Mouse (Mus musculus) lung, postnatal 0 days (tissue): ENCODE results near the gene Plxdc2. TPM values are rescaled to one million over a fixed set of nuclear protein-coding genes. Genes with fewer than 3 reads are reported as not detected.
"Not testable (repeated sequence)": the region's sequence is repeated elsewhere in the genome, so short reads cannot be mapped to it uniquely, and the experiment has no call there.

Experiments
- ATAC-seq: fragments of 200-750 bp; cut with Nextera tagmentation; 2 replicates; pipeline ENCODE4 v1.8.0; 2017; ENCODE audit warnings: moderate library complexity
- DNase-seq: peaks from one replicate; pipeline ENCODE4 v3.0.0-alpha.2; 2016; ENCODE audit warnings: low spot score
- H3K27ac ChIP-seq: fragments of 300-500 bp; sonication (generic); 2 replicates; pipeline ENCODE4 v1.5.1; 2014; ENCODE audit warnings: antibody characterized with exemption, mild to moderate bottlenecking, low read length, mixed read lengths
- H3K27me3 ChIP-seq: fragments of 300-500 bp; sonication (generic); replicated peaks from 2 replicates; pipeline ENCODE4 v1.6.1; 2014; ENCODE audit warnings: low read length, mixed read lengths; ENCODE audit not compliant: insufficient read depth
- H3K36me3 ChIP-seq: fragments of 300-500 bp; sonication (generic); 2 replicates; pipeline ENCODE4 v1.6.1; 2014; ENCODE audit warnings: low read length, mixed read lengths; ENCODE audit not compliant: insufficient read depth
- H3K4me1 ChIP-seq: fragments of 300-500 bp; sonication (generic); 2 replicates; pipeline ENCODE4 v1.6.1; 2014; ENCODE audit warnings: antibody characterized with exemption, low read depth, low read length, mixed read lengths; ENCODE audit not compliant: insufficient read depth
- H3K4me2 ChIP-seq: fragments of 300-500 bp; sonication (generic); replicated peaks from 2 replicates; pipeline ENCODE4 v1.6.1; 2014; ENCODE audit warnings: low read depth, mild to moderate bottlenecking, low read length, moderate library complexity, mixed read lengths
- H3K4me3 ChIP-seq: fragments of 300-500 bp; sonication (generic); 2 replicates; pipeline ENCODE4 v1.5.1; 2014; ENCODE audit warnings: low read depth, low read length
- H3K9ac ChIP-seq: fragments of 300-500 bp; sonication (generic); replicated peaks from 2 replicates; pipeline ENCODE4 v1.6.1; 2014; ENCODE audit warnings: low read depth, mild to moderate bottlenecking
- H3K9me3 ChIP-seq: fragments of 300-500 bp; sonication (generic); 2 replicates; pipeline ENCODE4 v1.6.1; 2016; ENCODE audit warnings: low read length, mixed read lengths
- CTCF ChIP-seq: IDR thresholded peaks from 2 replicates; pipeline ENCODE4 v1.5.1; 2016; ENCODE audit warnings: antibody characterized with exemption, mild to moderate bottlenecking
- EP300 ChIP-seq: IDR thresholded peaks from 2 replicates; pipeline ENCODE4 v1.6.1; 2016; ENCODE audit warnings: antibody characterized with exemption, mild to moderate bottlenecking, control low read depth
- WGBS: fragments of 180-500 bp; shearing (Covaris S2); extraction: QIAGEN DNeasy Blood & Tissue Kit; methylation state at CpG from one replicate; pipeline ENCODE4 v1.1.7; 2014; 5-methylcytosine and 5-hydroxymethylcytosine counted together
- polyA plus RNA-seq: library from polyadenylated mRNA; unstranded; fragments of >200 nt; fragmentation: Nextera tagmentation; extraction: Ambion mirVana; gene quantifications from 2 replicates; pipeline ENCODE4 v1.2.1, GENCODE M21; 2015

Plxdc2 gene
- polyA plus RNA-seq, 1 experiment from 2014 or later, result 113 TPM

GRCm38 (mm10) chr2:16734381-16734780 lies 378.3 kb downstream of the Plxdc2 start:
- no peak overlapping the region for H3K4me3 ChIP-seq
- DNase-seq, result no peak
- 68% methylated on average over 2 of the region's 2 CpGs for WGBS
- H3K9me3 ChIP-seq, result no peaks in the 10 kb centered on the region
- no peak overlapping the region for H3K27ac ChIP-seq
- H3K4me2 ChIP-seq, result no peak overlapping the region
- no peaks in the 10 kb centered on the region for H3K27me3 ChIP-seq
- H3K36me3 ChIP-seq, result no peaks in the 10 kb centered on the region
- ATAC-seq, result no peak
- no peaks in the 10 kb centered on the region for H3K4me1 ChIP-seq
- no peak overlapping the region for H3K9ac ChIP-seq
- no peak for TF ChIP-seq CTCF
- TF ChIP-seq EP300, result no peak

- WGBS, result 11% methylated on average over 8 of the region's 8 CpGs
- Histone ChIP-seq H3K27me3 (no peaks in the 10 kb centered on the region), H3K27ac (no peak overlapping the region), H3K9ac (no peak overlapping the region), H3K4me1 (no peaks in the 10 kb centered on the region), H3K4me3 (no peak overlapping the region), H3K36me3 (no peaks in the 10 kb centered on the region), H3K4me2 (no peak overlapping the region), H3K9me3 (no peaks in the 10 kb centered on the region)
- no peak for TF ChIP-seq CTCF
- TF ChIP-seq EP300, result no peak
- DNase-seq (peak; percentile 44), ATAC-seq (peak; percentile 35; the same call in 1 of the 2 replicates)
Observed at GRCm38 (mm10) chr2:16738241-16738640, 382.1 kb downstream of the Plxdc2 start.

GRCm38 (mm10) chr2:16741813-16742212 lies 385.7 kb downstream of the Plxdc2 start:
- TF ChIP-seq CTCF (no peak), EP300 (no peak)
- Histone ChIP-seq H3K27me3 (no peaks in the 10 kb centered on the region), H3K4me2 (no peak overlapping the region), H3K9me3 (no peaks in the 10 kb centered on the region), H3K27ac (no peak overlapping the region), H3K4me1 (0 out of 2 replicates have a peak, but pooled peaks cover 2% of the 10 kb centered on the region), H3K9ac (no peak overlapping the region), H3K4me3 (no peak overlapping the region), H3K36me3 (no peaks in the 10 kb centered on the region)
- WGBS, result 91% methylated on average over 3 of the region's 3 CpGs
- ATAC-seq (no peak), DNase-seq (no peak)

GRCm38 (mm10) chr2:16743568-16743967 lies 387.5 kb downstream of the Plxdc2 start:
- no peak overlapping the region for H3K4me3 ChIP-seq
- DNase-seq (no peak), ATAC-seq (no peak)
- H3K27ac ChIP-seq, result no peak overlapping the region
- no peak for TF ChIP-seq CTCF
- no peak for TF ChIP-seq EP300
- H3K4me1 ChIP-seq, result 0 out of 2 replicates have a peak, but pooled peaks cover 2% of the 10 kb centered on the region
- H3K36me3 ChIP-seq, result no peaks in the 10 kb centered on the region
- no peaks in the 10 kb centered on the region for H3K27me3 ChIP-seq
- H3K4me2 ChIP-seq, result no peak overlapping the region
- no peaks in the 10 kb centered on the region for H3K9me3 ChIP-seq
- no peak overlapping the region for H3K9ac ChIP-seq
- 14% methylated on average over 3 of the region's 3 CpGs for WGBS

GRCm38 (mm10) chr2:16749302-16749909 lies 393.3 kb downstream of the Plxdc2 start:
- Histone ChIP-seq H3K27ac (no peak overlapping the region), H3K4me1 (0 out of 2 replicates have a peak, but pooled peaks cover 2% of the 10 kb centered on the region), H3K4me3 (no peak overlapping the region), H3K9me3 (no peaks in the 10 kb centered on the region), H3K9ac (no peak overlapping the region), H3K4me2 (no peak overlapping the region), H3K36me3 (no peaks in the 10 kb centered on the region), H3K27me3 (no peaks in the 10 kb centered on the region)
- WGBS, result 72% methylated on average over 4 of the region's 4 CpGs
- no peak for TF ChIP-seq EP300
- no peak for TF ChIP-seq CTCF
- DNase-seq (no peak), ATAC-seq (no peak)

- no peak for TF ChIP-seq CTCF
- peak; percentile 62; the same call in 1 of the 2 replicates for TF ChIP-seq EP300
- no peaks in the 10 kb centered on the region for H3K9me3 ChIP-seq
- no peak overlapping the region for H3K4me2 ChIP-seq
- no peak overlapping the region for H3K4me3 ChIP-seq
- H3K9ac ChIP-seq, result no peak overlapping the region
- peak; percentile 64 for ATAC-seq
- no peaks in the 10 kb centered on the region for H3K4me1 ChIP-seq
- DNase-seq, result peak; percentile 73
- H3K36me3 ChIP-seq, result no peaks in the 10 kb centered on the region
- H3K27ac ChIP-seq, result no peak overlapping the region
- WGBS, result 40% methylated on average over 2 of the region's 2 CpGs
- H3K27me3 ChIP-seq, result no peaks in the 10 kb centered on the region
Observed at GRCm38 (mm10) chr2:16757158-16757557, 401.1 kb downstream of the Plxdc2 start.

GRCm38 (mm10) chr2:16759766-16760165 lies 403.7 kb downstream of the Plxdc2 start:
- ATAC-seq (no peak), DNase-seq (no peak)
- 91% methylated on average over 2 of the region's 2 CpGs for WGBS
- H3K27me3 ChIP-seq, result no peaks in the 10 kb centered on the region
- H3K4me2 ChIP-seq, result no peak overlapping the region
- H3K4me1 ChIP-seq, result no peaks in the 10 kb centered on the region
- no peaks in the 10 kb centered on the region for H3K9me3 ChIP-seq
- TF ChIP-seq EP300 (no peak), CTCF (no peak)
- no peak overlapping the region for H3K4me3 ChIP-seq
- no peak overlapping the region for H3K27ac ChIP-seq
- H3K36me3 ChIP-seq, result no peaks in the 10 kb centered on the region
- no peak overlapping the region for H3K9ac ChIP-seq

- 98% methylated on average over 5 of the region's 7 CpGs for WGBS
Observed at GRCm38 (mm10) chr2:16769149-16769548, 413.0 kb downstream of the Plxdc2 start.

More at GRCm38 (mm10) chr2:16769149-16769548, 413.0 kb downstream of the Plxdc2 start:
- not testable (repeated sequence) for H3K4me1 ChIP-seq, DNase-seq, H3K9ac ChIP-seq, H3K27me3 ChIP-seq, H3K4me2 ChIP-seq, ATAC-seq, H3K27ac ChIP-seq, H3K4me3 ChIP-seq, H3K9me3 ChIP-seq, H3K36me3 ChIP-seq
